Mouse (Mus musculus) spleen, postnatal 0 days (tissue): ENCODE results near the gene Pdha1. TPM values are rescaled to one million over a fixed set of nuclear protein-coding genes. Genes with fewer than 3 reads are reported as not detected.

Experiments
- polyA plus RNA-seq: library from polyadenylated mRNA; unstranded; fragments of >200 nt; fragmentation: Nextera tagmentation; extraction: Ambion mirVana; gene quantifications from 2 replicates; pipeline ENCODE4 v1.2.1, GENCODE M21; 2015

Pdha1 gene
- 60.3 and 61.0 TPM in 2 replicates for polyA plus RNA-seq

DNA sequence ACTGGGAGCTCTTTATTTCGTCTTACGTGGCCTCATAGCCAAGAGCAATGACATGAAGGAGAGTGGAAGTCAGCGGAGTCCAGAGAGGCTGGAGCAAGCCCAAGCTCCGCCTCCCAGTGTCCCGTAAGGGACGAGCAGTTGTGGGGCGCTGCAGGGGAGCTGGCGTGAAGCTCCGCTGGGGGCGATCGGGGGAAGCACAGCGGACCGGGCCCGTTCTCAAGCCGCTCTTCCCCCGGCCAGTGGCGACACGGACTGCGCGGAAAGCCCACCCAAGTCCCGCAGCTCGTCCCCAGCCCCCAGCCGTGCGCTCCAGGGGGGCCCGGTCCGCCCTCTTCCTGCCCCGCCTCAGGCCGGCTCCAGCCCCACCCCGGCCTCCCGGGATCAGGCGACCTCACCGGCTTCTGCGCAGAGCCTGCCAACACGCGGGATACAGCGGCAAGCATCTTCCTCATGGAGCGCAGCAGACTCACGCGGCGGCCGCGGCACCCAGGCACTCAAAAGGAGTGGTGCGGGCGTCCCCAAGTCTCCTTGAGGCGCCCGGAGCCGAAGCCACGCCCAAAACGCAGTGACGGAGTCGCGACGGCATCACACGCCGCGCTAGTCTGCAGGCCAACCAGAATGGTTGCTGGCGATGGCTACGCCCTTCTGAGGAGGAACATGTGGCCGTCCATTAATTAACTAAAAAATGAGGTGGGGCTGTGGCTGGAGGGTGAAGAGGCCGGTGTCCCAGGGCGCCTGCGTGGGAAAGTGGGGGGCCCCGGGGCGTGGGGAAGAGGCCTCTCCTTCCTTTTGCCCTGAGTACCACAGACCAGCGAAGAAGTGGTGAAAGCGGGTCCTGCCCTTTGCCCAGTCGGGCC, at the start of gene Pdha1:
Gene Pdha1, minus strand, starts transcription at position 553 of the 857 bp plus-strand sequence.

Other genes with a start within 250 kb of the Pdha1 start
- 0.60 and 0.64 TPM in 2 replicates for gene Map3k15, start 150.0 kb downstream of the Pdha1 start, polyA plus RNA-seq